Mouse (Mus musculus): ENCODE data around the gene Prkaca.
A peak's percentile ranks its signal among the peaks of the same experiment; 100 is the strongest.

Prkaca gene

GRCm38 (mm10) chr8:83972150-83973120 is at the start of gene Prkaca:
Gene Prkaca (plus strand): TSS chr8:83972993.
- peak; percentile 99 for DNase-seq (ENCODE audit: low spot score)

- DNase-seq (ENCODE audit: low spot score), result no peak
Observed at GRCm38 (mm10) chr8:83924585-83924984, 48.2 kb upstream of the Prkaca start.

GRCm38 (mm10) chr8:83926266-83926665 is 46.5 kb upstream of the Prkaca start:
- no peak for DNase-seq (ENCODE audit: low spot score)

GRCm38 (mm10) chr8:83934222-83934621 is 38.6 kb upstream of the Prkaca start:
- no peak for DNase-seq (ENCODE audit: low spot score)

- no peak for DNase-seq (ENCODE audit: low spot score)
Observed at GRCm38 (mm10) chr8:83934994-83935393, 37.8 kb upstream of the Prkaca start.

GRCm38 (mm10) chr8:83935435-83935834 is 37.4 kb upstream of the Prkaca start:
- DNase-seq (ENCODE audit: low spot score), result no peak

- DNase-seq (ENCODE audit: low spot score), result no peak
Observed at GRCm38 (mm10) chr8:83937645-83938044, 35.1 kb upstream of the Prkaca start.

GRCm38 (mm10) chr8:83938330-83938729 is 34.5 kb upstream of the Prkaca start:
- DNase-seq (ENCODE audit: low spot score), result no peak

GRCm38 (mm10) chr8:83941066-83941677 is 31.6 kb upstream of the Prkaca start:
- no peak for DNase-seq (ENCODE audit: low spot score)

GRCm38 (mm10) chr8:83942446-83942845 is 30.3 kb upstream of the Prkaca start:
- DNase-seq (ENCODE audit: low spot score), result no peak

- no peak for DNase-seq (ENCODE audit: low spot score)
Observed at GRCm38 (mm10) chr8:83945540-83945939, 27.3 kb upstream of the Prkaca start.

GRCm38 (mm10) chr8:83954749-83955105 is 18.1 kb upstream of the Prkaca start:
- no peak for DNase-seq (ENCODE audit: low spot score)

- DNase-seq (ENCODE audit: low spot score), result peak; percentile 99
Observed at GRCm38 (mm10) chr8:83955106-83955957, 17.5 kb upstream of the Prkaca start, which contains the start of the genes Gm10644 and Asf1b. Gene Gm10644 (minus strand): TSS chr8:83955205. Gene Asf1b (plus strand): TSS chr8:83955507.

GRCm38 (mm10) chr8:83955958-83956218 is 16.9 kb upstream of the Prkaca start:
- DNase-seq (ENCODE audit: low spot score), result no peak

GRCm38 (mm10) chr8:83956789-83957188 is 16.0 kb upstream of the Prkaca start:
- no peak for DNase-seq (ENCODE audit: low spot score)

- DNase-seq (ENCODE audit: low spot score), result peak; percentile 84
Observed at GRCm38 (mm10) chr8:83964015-83964765, 8.6 kb upstream of the Prkaca start.

GRCm38 (mm10) chr8:83967701-83968100 is 5.1 kb upstream of the Prkaca start:
- DNase-seq (ENCODE audit: low spot score), result no peak

GRCm38 (mm10) chr8:83971121-83971520 is 1.7 kb upstream of the Prkaca start:
- DNase-seq (ENCODE audit: low spot score), result no peak

- DNase-seq (ENCODE audit: low spot score), result no peak
Observed at GRCm38 (mm10) chr8:83971661-83972060, 1.1 kb upstream of the Prkaca start.

GRCm38 (mm10) chr8:83973161-83974031 is 603 bp downstream of the Prkaca start:
- no peak for DNase-seq (ENCODE audit: low spot score)

GRCm38 (mm10) chr8:83974521-83974920 is 1.7 kb downstream of the Prkaca start:
- DNase-seq (ENCODE audit: low spot score), result peak; percentile 59
